Mouse (Mus musculus) heart, embryonic 16.5 days (tissue): ENCODE measurements around the gene Hsdl2. TPM values are rescaled to one million over a fixed set of nuclear protein-coding genes. Genes with fewer than 3 reads are reported as not detected.
"Not testable (repeated sequence)": the region's sequence is repeated elsewhere in the genome, so short reads cannot be mapped to it uniquely, and the experiment has no call there.

Experiments used
- ATAC-seq: fragments of 200-750 bp; cut with Nextera tagmentation; replicated peaks from 2 replicates; pipeline ENCODE4 v1.8.0; 2017; ENCODE audit warnings: moderate number of reproducible peaks; ENCODE audit not compliant: insufficient read depth, low FRiP score; ENCODE audit errors: extremely low read depth
- H3K27ac ChIP-seq: fragments of 300-500 bp; sonication (generic); 2 replicates; pipeline ENCODE4 v1.5.1; 2014; ENCODE audit warnings: mild to moderate bottlenecking, low read length, control low read depth, moderate library complexity
- H3K27me3 ChIP-seq: fragments of 300-500 bp; sonication (generic); 2 replicates; pipeline ENCODE4 v1.6.1; 2014; ENCODE audit warnings: low read length, mixed read lengths; ENCODE audit not compliant: control insufficient read depth, insufficient read depth
- H3K36me3 ChIP-seq: fragments of 300-500 bp; sonication (generic); 2 replicates; pipeline ENCODE4 v1.6.1; 2014; ENCODE audit not compliant: control insufficient read depth, insufficient read depth
- H3K4me1 ChIP-seq: fragments of 300-500 bp; sonication (generic); 2 replicates; pipeline ENCODE4 v1.6.1; 2014; ENCODE audit warnings: low read length, mixed read lengths; ENCODE audit not compliant: control insufficient read depth, insufficient read depth
- H3K4me2 ChIP-seq: fragments of 300-500 bp; sonication (generic); 2 replicates; pipeline ENCODE4 v1.6.1; 2014; ENCODE audit warnings: low read depth, mild to moderate bottlenecking, control low read depth, low read length
- H3K4me3 ChIP-seq: fragments of 300-500 bp; sonication (generic); 2 replicates; pipeline ENCODE4 v1.5.1; 2014; ENCODE audit warnings: mild to moderate bottlenecking, control low read depth, low read length
- H3K9ac ChIP-seq: fragments of 300-500 bp; sonication (generic); 2 replicates; pipeline ENCODE4 v1.6.1; 2014; ENCODE audit warnings: low read length, control low read depth
- H3K9me3 ChIP-seq: fragments of 300-500 bp; sonication (generic); replicated peaks from 2 replicates; pipeline ENCODE4 v1.6.1; 2016; ENCODE audit warnings: low read length; ENCODE audit not compliant: control insufficient read depth
- WGBS: fragments of 180-500 bp; shearing (Covaris S2); extraction: QIAGEN DNeasy Blood & Tissue Kit; methylation state at CpG from one replicate; pipeline ENCODE4 v1.1.7; 2014; 5-methylcytosine and 5-hydroxymethylcytosine counted together
- polyA plus RNA-seq: library from polyadenylated mRNA; unstranded; fragments of >200 nt; fragmentation: Nextera tagmentation; extraction: Ambion mirVana; gene quantifications from 2 replicates; pipeline ENCODE4 v1.2.1, GENCODE M21; 2015

The Hsdl2 gene
- polyA plus RNA-seq, 1 experiment from 2014 or later: 88.0 TPM

GRCm38 (mm10) chr4:59548011-59548559, 33.3 kb upstream of the Hsdl2 start:
- WGBS: 3% methylated on average over 18 of the region's 18 CpGs
- Histone ChIP-seq H3K27ac (peak overlapping the region; percentile 98), H3K9ac (peak overlapping the region; percentile 97), H3K4me3 (peak overlapping the region; percentile 98), H3K27me3 (no peaks in the 10 kb centered on the region), H3K36me3 (no peaks in the 10 kb centered on the region), H3K9me3 (no peaks in the 10 kb centered on the region), H3K4me1 (peaks cover 20% of the 10 kb centered on the region), H3K4me2 (peak overlapping the region; percentile 85)
- ATAC-seq: no peak

DNA sequence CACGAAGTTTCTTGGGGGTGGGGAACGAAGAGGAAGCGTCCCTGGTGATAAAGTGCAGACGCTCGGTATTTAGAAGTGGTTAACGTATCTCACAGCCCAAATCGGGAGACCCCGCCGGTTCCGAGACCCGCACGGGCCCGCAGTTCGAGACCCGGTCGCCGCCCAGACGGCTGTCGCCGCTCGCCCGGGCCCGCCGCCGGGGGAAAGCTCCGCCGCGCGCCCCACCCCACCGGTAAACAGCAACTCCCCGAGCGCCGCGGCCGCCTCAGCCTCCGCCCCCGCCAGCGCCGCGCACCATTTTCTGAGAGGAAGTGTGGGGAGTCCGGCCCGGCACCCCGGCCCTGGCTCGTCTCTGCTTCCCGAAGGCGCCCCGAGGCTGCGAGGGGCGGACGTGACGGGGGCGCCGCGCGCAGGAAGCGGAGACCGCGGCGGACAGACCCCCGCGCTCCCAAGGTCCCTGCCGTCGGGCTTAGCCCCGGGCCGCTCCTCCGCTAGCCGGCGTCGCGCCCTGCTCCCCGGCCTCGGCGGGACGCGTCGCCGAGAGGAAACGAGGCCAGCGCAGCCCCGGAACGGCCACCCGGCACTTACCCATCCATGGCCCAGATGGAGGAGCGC, 32.7 kb upstream of the Hsdl2 start:
- peak overlapping the region; percentile 97 for H3K9ac ChIP-seq
- H3K36me3 ChIP-seq: no peaks in the 10 kb centered on the region
- H3K9me3 ChIP-seq: no peaks in the 10 kb centered on the region
- peak; percentile 73 for ATAC-seq
- WGBS: under 1% methylated on average over 80 of the region's 83 CpGs
- peak overlapping the region; percentile 98 for H3K27ac ChIP-seq
- peak overlapping the region; percentile 98 for H3K4me3 ChIP-seq
- peak overlapping the region; percentile 85 for H3K4me2 ChIP-seq
- peaks cover 20% of the 10 kb centered on the region for H3K4me1 ChIP-seq
- H3K27me3 ChIP-seq: no peaks in the 10 kb centered on the region

GRCm38 (mm10) chr4:59549175-59549976, 32.0 kb upstream of the Hsdl2 start, which contains the start of gene Ptbp3:
Ptbp3 (minus strand) TSS chr4:59549364.
- peak within 1 kb of the TSS; percentile 97 for H3K9ac ChIP-seq
- H3K4me2 ChIP-seq: peak within 1 kb of the TSS; percentile 85
- peaks cover 20% of the 10 kb centered on the region for H3K4me1 ChIP-seq
- peak within 1 kb of the TSS; percentile 98 for H3K27ac ChIP-seq
- WGBS: under 1% methylated on average over 80 of the region's 83 CpGs
- peak within 1 kb of the TSS; percentile 98 for H3K4me3 ChIP-seq
- H3K9me3 ChIP-seq: no peaks in the 10 kb centered on the region
- ATAC-seq: peak; percentile 94
- H3K36me3 ChIP-seq: no peaks in the 10 kb centered on the region
- no peaks in the 10 kb centered on the region for H3K27me3 ChIP-seq

GRCm38 (mm10) chr4:59549977-59550560, 31.3 kb upstream of the Hsdl2 start:
- Histone ChIP-seq H3K4me2 (peak overlapping the region; percentile 85), H3K27ac (no peak overlapping the region), H3K9me3 (no peaks in the 10 kb centered on the region), H3K27me3 (no peaks in the 10 kb centered on the region), H3K9ac (peak overlapping the region; percentile 85), H3K36me3 (no peaks in the 10 kb centered on the region), H3K4me1 (peaks cover 16% of the 10 kb centered on the region), H3K4me3 (peak overlapping the region; percentile 98)
- no peak for ATAC-seq
- 24% methylated on average over 11 of the region's 11 CpGs for WGBS

DNA sequence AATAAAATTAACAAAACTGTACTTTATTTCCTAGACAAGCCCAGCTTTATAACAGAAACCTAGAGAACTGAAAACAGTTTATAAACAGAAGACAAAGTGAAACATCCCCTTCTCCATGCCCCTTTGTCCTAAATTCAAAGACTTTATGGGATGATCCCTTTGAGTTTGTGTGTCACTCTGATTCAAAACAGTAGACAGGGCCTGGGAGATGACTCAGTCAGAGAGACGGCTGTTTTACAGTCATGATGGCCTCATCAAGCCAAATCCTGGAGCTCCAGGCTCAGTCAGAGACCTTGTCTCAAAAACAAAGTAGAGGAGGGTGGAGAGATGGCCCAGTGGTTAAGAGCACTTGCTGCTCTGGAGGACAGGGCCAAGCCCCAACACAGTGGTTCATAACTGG, 29.5 kb upstream of the Hsdl2 start:
- Histone ChIP-seq H3K9ac (no peak overlapping the region), H3K36me3 (no peaks in the 10 kb centered on the region), H3K27ac (no peak overlapping the region), H3K4me1 (peaks cover 9% of the 10 kb centered on the region), H3K4me2 (no peak overlapping the region), H3K4me3 (no peak overlapping the region), H3K27me3 (no peaks in the 10 kb centered on the region), H3K9me3 (no peaks in the 10 kb centered on the region)
- ATAC-seq: no peak
- WGBS: 84% methylated on average over 1 of the region's 1 CpGs

GRCm38 (mm10) chr4:59552835-59553234, 28.5 kb upstream of the Hsdl2 start:
- Histone ChIP-seq H3K27me3 (no peaks in the 10 kb centered on the region), H3K36me3 (no peaks in the 10 kb centered on the region), H3K4me1 (0 out of 2 replicates have a peak, but pooled peaks cover 2% of the 10 kb centered on the region), H3K4me2 (no peak overlapping the region), H3K4me3 (no peak overlapping the region), H3K9me3 (no peaks in the 10 kb centered on the region), H3K9ac (no peak overlapping the region), H3K27ac (no peak overlapping the region)
- 88% methylated on average over 5 of the region's 5 CpGs for WGBS
- ATAC-seq: no peak

- no peaks in the 10 kb centered on the region for H3K27me3 ChIP-seq
- 0 out of 2 replicates have a peak, but pooled peaks cover 2% of the 10 kb centered on the region for H3K4me1 ChIP-seq
- H3K27ac ChIP-seq: no peak overlapping the region
- no peaks in the 10 kb centered on the region for H3K9me3 ChIP-seq
- ATAC-seq: no peak
- WGBS: 60% methylated on average over 3 of the region's 3 CpGs
- no peaks in the 10 kb centered on the region for H3K36me3 ChIP-seq
- H3K4me3 ChIP-seq: no peak overlapping the region
- H3K9ac ChIP-seq: no peak overlapping the region
- no peak overlapping the region for H3K4me2 ChIP-seq
Observed at GRCm38 (mm10) chr4:59553576-59553975, 27.8 kb upstream of the Hsdl2 start.

DNA sequence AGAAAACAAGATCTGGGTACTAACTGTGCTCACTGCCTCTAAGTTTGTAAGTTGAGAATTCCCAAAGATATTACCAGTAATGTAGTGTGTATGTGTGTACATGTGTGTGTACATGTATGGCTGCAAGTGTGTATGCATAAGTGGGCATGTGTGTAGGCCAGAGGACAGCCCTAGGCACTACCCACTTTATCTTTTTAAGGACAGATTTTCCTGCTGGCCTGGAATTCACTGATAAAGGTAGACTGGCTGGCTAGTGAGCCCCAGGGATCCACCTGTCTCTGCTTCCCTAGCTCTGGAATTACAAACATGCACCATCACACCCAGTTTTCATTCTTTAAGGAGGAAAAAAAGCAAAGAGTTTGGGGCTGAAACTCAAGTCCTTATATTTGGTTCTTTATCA, 26.2 kb upstream of the Hsdl2 start:
- H3K4me3 ChIP-seq: no peak overlapping the region
- H3K4me2 ChIP-seq: no peak overlapping the region
- no peaks in the 10 kb centered on the region for H3K4me1 ChIP-seq
- no peaks in the 10 kb centered on the region for H3K36me3 ChIP-seq
- ATAC-seq: no peak
- no peaks in the 10 kb centered on the region for H3K27me3 ChIP-seq
- no peak overlapping the region for H3K9ac ChIP-seq
- no peak overlapping the region for H3K27ac ChIP-seq
- no peaks in the 10 kb centered on the region for H3K9me3 ChIP-seq

- ATAC-seq, H3K27ac ChIP-seq, H3K4me2 ChIP-seq, H3K9ac ChIP-seq, H3K36me3 ChIP-seq, H3K9me3 ChIP-seq, H3K4me1 ChIP-seq, H3K4me3 ChIP-seq, H3K27me3 ChIP-seq: not testable (repeated sequence)
- WGBS: 94% methylated on average over 4 of the region's 4 CpGs
Observed at GRCm38 (mm10) chr4:59557343-59557742, 24.0 kb upstream of the Hsdl2 start.
